Mouse (Mus musculus): ENCODE data around the gene Gm20503. TPM values are rescaled to one million over a fixed set of nuclear protein-coding genes. Genes with fewer than 3 reads are reported as not detected.

Gene Gm20503
- total and polyA plus RNA-seq, 3 experiments: 3.3 TPM; not detected in 2

- H3K4me3 ChIP-seq (ENCODE audit: control insufficient read depth in 1 of 2, insufficient read depth in 1 of 2, low read depth in 2 of 2, low read length in 2 of 2): no peak overlapping the region
- no peaks in the 10 kb centered on the region for H3K9me3 ChIP-seq (replicated peaks; ENCODE audit: insufficient read depth, low read length)
- no peak for TF ChIP-seq TAL1 (IDR thresholded peaks at IDR 0.05; ENCODE audit: low read length)
- no peak for TF ChIP-seq ETS1 (IDR thresholded peaks at IDR 0.05; ENCODE audit: low read depth, low read length)
- no peak for TF ChIP-seq USF2 (IDR thresholded peaks at IDR 0.05; ENCODE audit: borderline replicate concordance in 1 of 2, insufficient read depth in 1 of 2, low read depth in 1 of 2, low read length in 2 of 2)
- no peak for TF ChIP-seq RAD21 (IDR thresholded peaks at IDR 0.05; ENCODE audit: low read depth, low read length)
- no peak for TF ChIP-seq MAZ (IDR thresholded peaks at IDR 0.05; ENCODE audit: low read depth, low read length)
- TF ChIP-seq ZKSCAN1 (IDR thresholded peaks at IDR 0.05; ENCODE audit: low read depth, low read length): no peak
- no peak for TF ChIP-seq MAX (IDR thresholded peaks at IDR 0.05; ENCODE audit: low read length)
- no peak for TF ChIP-seq ZC3H11A (IDR thresholded peaks at IDR 0.05; ENCODE audit: low read depth, low read length)
- TF ChIP-seq SMC3 (IDR thresholded peaks at IDR 0.05; ENCODE audit: low read depth, low read length): no peak
- TF ChIP-seq TBP (IDR thresholded peaks at IDR 0.05; ENCODE audit: low read depth, low read length): no peak
- no peak for TF ChIP-seq MAFK (IDR thresholded peaks at IDR 0.05; ENCODE audit: borderline replicate concordance, low read depth, low read length)
- no peak for TF ChIP-seq E2F4 (IDR thresholded peaks at IDR 0.05; ENCODE audit: borderline replicate concordance, low read depth, low read length)
- TF ChIP-seq CTCF (IDR thresholded peaks at IDR 0.05 in 2 of 3, conservative IDR thresholded peaks at IDR 0.05 in 1 of 3; ENCODE audit: control insufficient read depth in 1 of 3, insufficient read depth in 1 of 3, low read depth in 2 of 3, low read length in 3 of 3, poor library complexity in 1 of 3, severe bottlenecking in 1 of 3): no peak
- no peak for TF ChIP-seq SIN3A (IDR thresholded peaks at IDR 0.05; ENCODE audit: low read length)
- TF ChIP-seq GABPA (IDR thresholded peaks at IDR 0.05; ENCODE audit: low read depth, low read length): no peak
- no peak for TF ChIP-seq CHD2 (IDR thresholded peaks at IDR 0.05; ENCODE audit: low read length)
- no peak for TF ChIP-seq BHLHE40 (IDR thresholded peaks at IDR 0.05; ENCODE audit: borderline replicate concordance, low read depth, low read length)
- no peak for TF ChIP-seq TCF12 (IDR thresholded peaks at IDR 0.05; ENCODE audit: low read depth, low read length)
- no peak for TF ChIP-seq CHD1 (IDR thresholded peaks at IDR 0.05; ENCODE audit: low read depth, low read length)
- no peak for TF ChIP-seq MEF2A (IDR thresholded peaks at IDR 0.05; ENCODE audit: extremely low read depth, insufficient replicate concordance, low read depth, low read length, poor library complexity, severe bottlenecking)
- no peak overlapping the region for H3K9ac ChIP-seq (ENCODE audit: control insufficient read depth, low read depth, low read length, poor library complexity, severe bottlenecking)
- H3K27me3 ChIP-seq (ENCODE audit: control insufficient read depth in 1 of 2, insufficient read depth in 2 of 2, low read length in 2 of 2): no peaks in the 10 kb centered on the region
- DNase-seq (ENCODE audit: low read depth, low spot score): no peak
- no peak overlapping the region for H3K27ac ChIP-seq (ENCODE audit: control insufficient read depth, low read depth, low read length)
- H3K79me2 ChIP-seq (ENCODE audit: control insufficient read depth, insufficient read depth, low read length, poor library complexity): no peaks in the 10 kb centered on the region
- no peaks in the 10 kb centered on the region; a peak in 1 of 4 replicates for H3K4me1 ChIP-seq (ENCODE audit: control insufficient read depth in 1 of 2, insufficient read depth in 2 of 2, low read length in 2 of 2)
- H3K36me3 ChIP-seq (ENCODE audit: control insufficient read depth in 1 of 2, insufficient read depth in 2 of 2, low read length in 2 of 2): 0 out of 4 replicates have a peak, but pooled peaks cover 0 to 2% of the 10 kb centered on the region in 2 experiments
Measured at GRCm38 (mm10) chr4:58963271-58963670, 39.7 kb upstream of the Gm20503 start.

GRCm38 (mm10) chr4:58965136-58965535 is 37.9 kb upstream of the Gm20503 start:
- Histone ChIP-seq H3K4me1 (ENCODE audit: control insufficient read depth in 1 of 2, insufficient read depth in 2 of 2, low read length in 2 of 2) (peaks cover under 1 to 1% of the 10 kb centered on the region in 2 experiments; a peak in 2 of 4 replicates), H3K9ac (ENCODE audit: control insufficient read depth, low read depth, low read length, poor library complexity, severe bottlenecking) (no peak overlapping the region), H3K9me3 (replicated peaks; ENCODE audit: insufficient read depth, low read length) (no peaks in the 10 kb centered on the region), H3K27ac (ENCODE audit: control insufficient read depth, low read depth, low read length) (no peak overlapping the region), H3K27me3 (ENCODE audit: control insufficient read depth in 1 of 2, insufficient read depth in 2 of 2, low read length in 2 of 2) (no peaks in the 10 kb centered on the region), H3K36me3 (ENCODE audit: control insufficient read depth in 1 of 2, insufficient read depth in 2 of 2, low read length in 2 of 2) (peaks cover 0 to 5% of the 10 kb centered on the region in 2 experiments; a peak in 1 of 4 replicates), H3K4me3 (ENCODE audit: control insufficient read depth in 1 of 2, insufficient read depth in 1 of 2, low read depth in 2 of 2, low read length in 2 of 2) (no peak overlapping the region), H3K79me2 (ENCODE audit: control insufficient read depth, insufficient read depth, low read length, poor library complexity) (no peaks in the 10 kb centered on the region)
- no peak for DNase-seq (ENCODE audit: low read depth, low spot score)
- TF ChIP-seq MYB (IDR thresholded peaks at IDR 0.05; ENCODE audit: low read depth, low read length) (no peak), MAZ (IDR thresholded peaks at IDR 0.05; ENCODE audit: low read depth, low read length) (no peak), GATA1 (IDR thresholded peaks at IDR 0.05; ENCODE audit: low read depth, low read length) (no peak), CTCF (IDR thresholded peaks at IDR 0.05 in 2 of 3, conservative IDR thresholded peaks at IDR 0.05 in 1 of 3; ENCODE audit: control insufficient read depth in 1 of 3, insufficient read depth in 1 of 3, low read depth in 2 of 3, low read length in 3 of 3, poor library complexity in 1 of 3, severe bottlenecking in 1 of 3) (no peak), ZC3H11A (IDR thresholded peaks at IDR 0.05; ENCODE audit: low read depth, low read length) (no peak), RAD21 (IDR thresholded peaks at IDR 0.05; ENCODE audit: low read depth, low read length) (no peak), BHLHE40 (IDR thresholded peaks at IDR 0.05; ENCODE audit: borderline replicate concordance, low read depth, low read length) (no peak), KAT2A (conservative IDR thresholded peaks at IDR 0.05; ENCODE audit: low read depth, low read length) (no peak), POLR2A (IDR thresholded peaks at IDR 0.05; ENCODE audit: control insufficient read depth in 1 of 2, insufficient read depth in 1 of 2, low read depth in 1 of 2, low read length in 2 of 2, poor library complexity in 1 of 2) (no peak), SIN3A (IDR thresholded peaks at IDR 0.05; ENCODE audit: low read length) (no peak), MEF2A (IDR thresholded peaks at IDR 0.05; ENCODE audit: extremely low read depth, insufficient replicate concordance, low read depth, low read length, poor library complexity, severe bottlenecking) (no peak), ZNF384 (IDR thresholded peaks at IDR 0.05; ENCODE audit: low read depth, low read length) (no peak)
